Mouse (Mus musculus) liver, adult 2 months (tissue): ENCODE data around the gene Olfr50.

Experiments
- CTCF ChIP-seq: fragments of 200-500 bp; IDR thresholded peaks from 2 replicates; pipeline ENCODE4 v1.5.1; 2011; ENCODE audit warnings: low read depth, low read length, control low read depth
- POLR2A ChIP-seq: fragments of 200-500 bp; IDR thresholded peaks from 2 replicates; pipeline ENCODE4 v1.6.1; 2011; ENCODE audit warnings: low read length, control low read depth; ENCODE audit not compliant: insufficient read depth; ENCODE audit errors: extremely low read depth

- TF ChIP-seq CTCF (no peak), POLR2A (no peak)
Measured at GRCm38 (mm10) chr2:36846010-36846409, 55.7 kb downstream of the Olfr50 start, which contains the start of gene Olfr350.
